Mouse (Mus musculus): ENCODE measurements around the gene Olfr356. TPM values are rescaled to one million over a fixed set of nuclear protein-coding genes. Genes with fewer than 3 reads are reported as not detected.

Olfr356 gene
- not detected in 2 replicates for polyA plus RNA-seq (2015; fragmentation: Nextera tagmentation; extraction: Ambion mirVana)

GRCm38 (mm10) chr2:36936821-36937220 is at the start of gene Olfr356:
Gene Olfr356, plus strand, starts transcription at chr2:36937121.

GRCm38 (mm10) chr2:36892836-36893235 is 44.1 kb upstream of the Olfr356 start, which contains the start of gene Olfr353:
Gene Olfr353, minus strand, starts transcription at chr2:36892936.

GRCm38 (mm10) chr2:36905380-36905779 is 31.5 kb upstream of the Olfr356 start, which contains the start of gene Olfr354:
Gene Olfr354, plus strand, starts transcription at chr2:36905680.

GRCm38 (mm10) chr2:36928797-36929196 is 8.1 kb upstream of the Olfr356 start, which contains the start of gene Olfr355:
Gene Olfr355, minus strand, starts transcription at chr2:36928897.

Other genes starting within 250 kb of the Olfr356 start
- gene Olfr347, start 205.2 kb upstream of the Olfr356 start, polyA plus RNA-seq (2015; fragmentation: Nextera tagmentation; extraction: Ambion mirVana): not detected in 2 replicates
- gene Olfr348, start 152.8 kb upstream of the Olfr356 start, polyA plus RNA-seq (2015; fragmentation: Nextera tagmentation; extraction: Ambion mirVana): not detected in 2 replicates
- not detected in 2 replicates for gene Olfr50, start 146.6 kb upstream of the Olfr356 start, polyA plus RNA-seq (2015; fragmentation: Nextera tagmentation; extraction: Ambion mirVana)
- not detected in 2 replicates for gene Olfr3, start 120.1 kb upstream of the Olfr356 start, polyA plus RNA-seq (2015; fragmentation: Nextera tagmentation; extraction: Ambion mirVana)
- gene Olfr350, start 90.8 kb upstream of the Olfr356 start, polyA plus RNA-seq (2015; fragmentation: Nextera tagmentation; extraction: Ambion mirVana): not detected in 2 replicates
- gene Olfr351, start 74.5 kb upstream of the Olfr356 start, polyA plus RNA-seq (2015; fragmentation: Nextera tagmentation; extraction: Ambion mirVana): not detected in 2 replicates
- gene Olfr352, start 68.7 kb upstream of the Olfr356 start, polyA plus RNA-seq (2015; fragmentation: Nextera tagmentation; extraction: Ambion mirVana): not detected in 2 replicates
- gene Olfr353, start 44.2 kb upstream of the Olfr356 start, polyA plus RNA-seq (2015; fragmentation: Nextera tagmentation; extraction: Ambion mirVana): not detected in 2 replicates
- not detected in 2 replicates for gene Olfr354, start 31.4 kb upstream of the Olfr356 start, polyA plus RNA-seq (2015; fragmentation: Nextera tagmentation; extraction: Ambion mirVana)
- gene Olfr355, start 8.2 kb upstream of the Olfr356 start, polyA plus RNA-seq (2015; fragmentation: Nextera tagmentation; extraction: Ambion mirVana): not detected in 2 replicates
- not detected in 2 replicates for gene Olfr357, start 56.7 kb downstream of the Olfr356 start, polyA plus RNA-seq (2015; fragmentation: Nextera tagmentation; extraction: Ambion mirVana)
- gene Olfr358, start 72.2 kb downstream of the Olfr356 start, polyA plus RNA-seq (2015; fragmentation: Nextera tagmentation; extraction: Ambion mirVana): not detected in 2 replicates
- gene Olfr360, start 128.6 kb downstream of the Olfr356 start, polyA plus RNA-seq (2015; fragmentation: Nextera tagmentation; extraction: Ambion mirVana): not detected in 2 replicates
- gene Olfr361, start 152.2 kb downstream of the Olfr356 start, polyA plus RNA-seq (2015; fragmentation: Nextera tagmentation; extraction: Ambion mirVana): not detected in 2 replicates
- not detected in 2 replicates for gene Olfr362, start 180.8 kb downstream of the Olfr356 start, polyA plus RNA-seq (2015; fragmentation: Nextera tagmentation; extraction: Ambion mirVana)
- gene Olfr364-ps1, start 202.2 kb downstream of the Olfr356 start, polyA plus RNA-seq (2015; fragmentation: Nextera tagmentation; extraction: Ambion mirVana): not detected in 2 replicates

All from neural tube, postnatal 0 days (tissue).